Comparison of ENCODE assay signal across 8 mouse cellular contexts in the genomic region with DNA sequence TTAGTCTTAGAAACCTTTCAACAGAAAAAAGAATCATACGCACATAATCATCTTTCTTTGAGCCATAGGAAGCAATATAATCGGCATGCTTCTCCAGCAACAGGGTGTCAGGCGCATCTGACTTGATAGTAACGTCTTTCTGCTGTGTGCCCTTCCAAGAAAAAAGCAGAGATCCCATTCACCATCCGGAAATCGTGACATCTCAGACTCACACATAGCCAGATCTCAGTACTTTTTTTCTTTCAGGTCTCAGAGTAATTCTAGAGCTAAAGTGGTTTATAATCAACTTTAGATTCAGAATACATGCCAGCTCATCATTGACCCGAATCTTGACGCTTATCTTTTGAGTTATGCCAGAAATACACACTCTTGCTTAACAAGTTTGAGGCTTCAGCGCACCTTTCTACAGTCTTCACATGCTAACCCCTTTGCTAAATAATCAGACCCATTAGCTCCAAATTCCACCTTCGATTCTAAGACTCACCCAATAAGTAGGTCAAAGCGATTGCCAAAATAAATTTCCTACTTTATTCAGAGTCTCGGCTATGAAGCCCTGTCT. TPM values are rescaled to one million over a fixed set of nuclear protein-coding genes. Genes with fewer than 3 reads are reported as not detected.
DNase-seq lines count a peak whose midpoint lies in the region; ATAC-seq lines count a peak whose summit lies in the region.

No protein-coding gene starts in this region.

- peaks cover 12% of the 10 kb centered on the region for H3K36me3 ChIP-seq in neural tube, embryonic 11.5 days (ENCODE audit: control insufficient read depth, insufficient read depth, low read length)
- H3K36me3 ChIP-seq in limb, embryonic 12.5 days: peaks cover 47% of the 10 kb centered on the region
- peaks cover 30% of the 10 kb centered on the region for H3K36me3 ChIP-seq in stomach, embryonic 15.5 days

- peak overlapping the region; percentile 82; the same call in 1 of the 2 replicates for H3K27ac ChIP-seq in neural tube, embryonic 11.5 days (ENCODE audit: low read depth, low read length)
- H3K27ac ChIP-seq in limb, embryonic 12.5 days: peak overlapping the region; percentile 92
- peak overlapping the region; percentile 81 for H3K27ac ChIP-seq in stomach, embryonic 15.5 days

- no peak for ATAC-seq in CD4-positive, CD25-positive, alpha-beta regulatory T cell, adult 4 months
- ATAC-seq in neural tube, embryonic 11.5 days (ENCODE audit: insufficient read depth, low FRiP score, low TSS enrichment): no peak
- no peak for ATAC-seq in limb, embryonic 12.5 days (ENCODE audit: insufficient number of reproducible peaks, insufficient read depth, low FRiP score, low TSS enrichment, low read depth)
- no peak for ATAC-seq in stomach, embryonic 15.5 days (ENCODE audit: insufficient read depth, low FRiP score, low read depth)

- H3K9me3 ChIP-seq in neural tube, embryonic 11.5 days (ENCODE audit: control insufficient read depth, low read length): no peaks in the 10 kb centered on the region
- no peaks in the 10 kb centered on the region for H3K9me3 ChIP-seq in limb, embryonic 12.5 days
- no peaks in the 10 kb centered on the region for H3K9me3 ChIP-seq in stomach, embryonic 15.5 days

- H3K4me1 ChIP-seq in neural tube, embryonic 11.5 days (ENCODE audit: control insufficient read depth, insufficient read depth, low read length): peaks cover 9% of the 10 kb centered on the region
- H3K4me1 ChIP-seq in limb, embryonic 12.5 days (replicated peaks): peaks cover 46% of the 10 kb centered on the region
- H3K4me1 ChIP-seq in stomach, embryonic 15.5 days: peaks cover 39% of the 10 kb centered on the region

- H3K9ac ChIP-seq in neural tube, embryonic 11.5 days (ENCODE audit: low read length): peak overlapping the region; percentile 88
- peak overlapping the region; percentile 95 for H3K9ac ChIP-seq in limb, embryonic 12.5 days (replicated peaks)
- peak overlapping the region; percentile 90 for H3K9ac ChIP-seq in stomach, embryonic 15.5 days

- peak overlapping the region; percentile 82 for H3K4me3 ChIP-seq in neural tube, embryonic 11.5 days (ENCODE audit: low read depth, low read length)
- peak overlapping the region; percentile 80 for H3K4me3 ChIP-seq in limb, embryonic 12.5 days (replicated peaks)
- H3K4me3 ChIP-seq in stomach, embryonic 15.5 days (replicated peaks): peak overlapping the region; percentile 78

- DNase-seq in CD4-positive, CD25-positive, alpha-beta regulatory T cell, adult 2 months (ENCODE audit: low read depth, low spot score): peak; percentile 14
- no peak for DNase-seq in neural tube, embryonic 11.5 days (ENCODE audit: low spot score)
- DNase-seq in neural tube, embryonic 10.5 days (ENCODE audit: extremely low spot score, low spot score): no peak
- no peak for DNase-seq in right cerebral cortex, adult 2 months (ENCODE audit: low spot score in 2 of 2)
- no peak for DNase-seq in urinary bladder, postnatal 10 days (ENCODE audit: low spot score)

- peak overlapping the region; percentile 68 for H3K4me2 ChIP-seq in neural tube, embryonic 11.5 days (ENCODE audit: low read depth)
- peak overlapping the region; percentile 91 for H3K4me2 ChIP-seq in limb, embryonic 12.5 days
- H3K4me2 ChIP-seq in stomach, embryonic 15.5 days: peak overlapping the region; percentile 74

- 5% methylated on average over 12 of the region's 12 CpGs for WGBS in neural tube, embryonic 11.5 days
- WGBS in limb, embryonic 12.5 days: 5% methylated on average over 12 of the region's 12 CpGs
- 2% methylated on average over 12 of the region's 12 CpGs for WGBS in stomach, embryonic 15.5 days

- no peaks in the 10 kb centered on the region for H3K27me3 ChIP-seq in neural tube, embryonic 11.5 days (ENCODE audit: control insufficient read depth, insufficient read depth, low read length)
- no peaks in the 10 kb centered on the region for H3K27me3 ChIP-seq in limb, embryonic 12.5 days
- H3K27me3 ChIP-seq in stomach, embryonic 15.5 days (replicated peaks): no peaks in the 10 kb centered on the region

RNA-seq across cellular contexts. Expression of gene Rabggtb, which starts 0.8 kb away (rescaled TPM):
- 10 to 100 TPM; 40.3 to 48.1 TPM for polyA plus RNA-seq in CD4-positive, CD25-positive, alpha-beta regulatory T cell, adult 4 months (2017; shearing (Covaris generic))
- polyA plus RNA-seq in neural tube, embryonic 11.5 days (2014; fragmentation: Nextera tagmentation; extraction: Ambion mirVana): 39.7 and 44.4 TPM in 2 replicates
- polyA plus RNA-seq in limb, embryonic 12.5 days (2016; fragmentation: Nextera tagmentation; extraction: Ambion mirVana): 39.6 and 46.3 TPM in 2 replicates
- polyA plus RNA-seq in stomach, embryonic 15.5 days (2015; fragmentation: Nextera tagmentation; extraction: Ambion mirVana): 52.5 and 56.2 TPM in 2 replicates

RNA-seq across cellular contexts. Expression of gene Msh4, which starts 6.0 kb away (rescaled TPM):
- polyA plus RNA-seq in CD4-positive, CD25-positive, alpha-beta regulatory T cell, adult 4 months (2017; shearing (Covaris generic)): not detected
- 0.07 and 0.12 TPM in 2 replicates for polyA plus RNA-seq in neural tube, embryonic 11.5 days (2014; fragmentation: Nextera tagmentation; extraction: Ambion mirVana)
- polyA plus RNA-seq in limb, embryonic 12.5 days (2016; fragmentation: Nextera tagmentation; extraction: Ambion mirVana): 0.06 and 0.15 TPM in 2 replicates
- 0.08 and 0.09 TPM in 2 replicates for polyA plus RNA-seq in stomach, embryonic 15.5 days (2015; fragmentation: Nextera tagmentation; extraction: Ambion mirVana)

RNA-seq across cellular contexts. Expression of gene Acadm, which starts 32.5 kb away (rescaled TPM):
- 10 to 100 TPM; 38.4 to 40.9 TPM for polyA plus RNA-seq in CD4-positive, CD25-positive, alpha-beta regulatory T cell, adult 4 months (2017; shearing (Covaris generic))
- 53.0 and 58.3 TPM in 2 replicates for polyA plus RNA-seq in neural tube, embryonic 11.5 days (2014; fragmentation: Nextera tagmentation; extraction: Ambion mirVana)
- 53.2 and 54.4 TPM in 2 replicates for polyA plus RNA-seq in limb, embryonic 12.5 days (2016; fragmentation: Nextera tagmentation; extraction: Ambion mirVana)
- 87.9 and 103 TPM in 2 replicates for polyA plus RNA-seq in stomach, embryonic 15.5 days (2015; fragmentation: Nextera tagmentation; extraction: Ambion mirVana)
